Mouse (Mus musculus) liver, embryonic 16.5 days (tissue): ENCODE data around the gene Mlec. TPM values are rescaled to one million over a fixed set of nuclear protein-coding genes. Genes with fewer than 3 reads are reported as not detected.
"Not testable (repeated sequence)": the region's sequence is repeated elsewhere in the genome, so short reads cannot be mapped to it uniquely, and the experiment has no call there.

Source experiments
- ATAC-seq: fragments of 200-750 bp; cut with Nextera tagmentation; 2 replicates; pipeline ENCODE4 v1.8.0; 2017; ENCODE audit warnings: low read depth, mild to moderate bottlenecking, moderate number of reproducible peaks, moderate library complexity
- H3K27ac ChIP-seq: fragments of 300-500 bp; sonication (generic); 2 replicates; pipeline ENCODE4 v1.5.1; 2014; ENCODE audit warnings: mild to moderate bottlenecking, low read length
- H3K27me3 ChIP-seq: fragments of 300-500 bp; sonication (generic); 2 replicates; pipeline ENCODE4 v1.6.1; 2014; ENCODE audit warnings: low read depth, low read length, mixed read lengths; ENCODE audit not compliant: control insufficient read depth, insufficient read depth
- H3K36me3 ChIP-seq: fragments of 300-500 bp; sonication (generic); 2 replicates; pipeline ENCODE4 v1.6.1; 2014; ENCODE audit warnings: mild to moderate bottlenecking; ENCODE audit not compliant: control insufficient read depth, insufficient read depth
- H3K4me1 ChIP-seq: fragments of 300-500 bp; sonication (generic); 2 replicates; pipeline ENCODE4 v1.6.1; 2014; ENCODE audit warnings: low read depth, low read length, mixed read lengths; ENCODE audit not compliant: control insufficient read depth
- H3K4me2 ChIP-seq: fragments of 300-500 bp; sonication (generic); 2 replicates; pipeline ENCODE4 v1.6.1; 2014; ENCODE audit warnings: low read depth, low read length, mixed read lengths
- H3K4me3 ChIP-seq: fragments of 300-500 bp; sonication (generic); 2 replicates; pipeline ENCODE4 v1.5.1; 2014; ENCODE audit warnings: low read depth, mild to moderate bottlenecking, low read length
- H3K9ac ChIP-seq: fragments of 300-500 bp; sonication (generic); 2 replicates; pipeline ENCODE4 v1.6.1; 2014; ENCODE audit warnings: low read depth, low read length
- H3K9me3 ChIP-seq: fragments of 300-500 bp; sonication (generic); replicated peaks from 2 replicates; pipeline ENCODE4 v1.6.1; 2016; ENCODE audit warnings: low read length; ENCODE audit not compliant: control insufficient read depth
- WGBS: fragments of 180-500 bp; shearing (Covaris S2); extraction: QIAGEN DNeasy Blood & Tissue Kit; methylation state at CpG from one replicate; pipeline ENCODE4 v1.1.7; 2014; ENCODE audit not compliant: insufficient replicate concordance; 5-methylcytosine and 5-hydroxymethylcytosine counted together
- polyA plus RNA-seq: library from polyadenylated mRNA; unstranded; fragments of >200 nt; fragmentation: Nextera tagmentation; extraction: Ambion mirVana; gene quantifications from 2 replicates; pipeline ENCODE4 v1.2.1, GENCODE M21; 2015

Gene Mlec
- polyA plus RNA-seq, 1 experiment from 2014 or later = 19.4 TPM

GRCm38 (mm10) chr5:115148872-115149271 lies 9.1 kb downstream of the Mlec start:
- ATAC-seq, H3K4me3 ChIP-seq, H3K27ac ChIP-seq, H3K9ac ChIP-seq, H3K9me3 ChIP-seq, H3K27me3 ChIP-seq, H3K4me2 ChIP-seq: not testable (repeated sequence)
- no CpG with 5 or more reads among the region's 1 CpGs for WGBS
- Histone ChIP-seq H3K4me1 (peaks cover 11% of the 10 kb centered on the region), H3K36me3 (peaks cover 35% of the 10 kb centered on the region)

GRCm38 (mm10) chr5:115148378-115148777 lies 9.6 kb downstream of the Mlec start:
- H3K4me3 ChIP-seq = no peak overlapping the region
- peaks cover 35% of the 10 kb centered on the region for H3K36me3 ChIP-seq
- peaks cover 9% of the 10 kb centered on the region for H3K4me1 ChIP-seq
- no peak overlapping the region for H3K27ac ChIP-seq
- H3K9me3 ChIP-seq = no peaks in the 10 kb centered on the region
- H3K9ac ChIP-seq = no peak overlapping the region
- WGBS = 82% methylated on average over 8 of the region's 8 CpGs
- H3K27me3 ChIP-seq = no peaks in the 10 kb centered on the region
- H3K4me2 ChIP-seq = no peak overlapping the region
- no peak for ATAC-seq

GRCm38 (mm10) chr5:115147388-115147787 lies 10.6 kb downstream of the Mlec start:
- H3K27me3 ChIP-seq = no peaks in the 10 kb centered on the region
- no peaks in the 10 kb centered on the region for H3K9me3 ChIP-seq
- H3K4me3 ChIP-seq = no peak overlapping the region
- no peak overlapping the region for H3K27ac ChIP-seq
- no peak for ATAC-seq
- H3K9ac ChIP-seq = no peak overlapping the region
- H3K36me3 ChIP-seq = peaks cover 35% of the 10 kb centered on the region
- H3K4me1 ChIP-seq = no peaks in the 10 kb centered on the region; the same call in 1 of the 2 replicates
- no peak overlapping the region for H3K4me2 ChIP-seq
- WGBS = 60% methylated on average over 3 of the region's 3 CpGs

GRCm38 (mm10) chr5:115146747-115147130 lies 11.2 kb downstream of the Mlec start:
- Histone ChIP-seq H3K36me3 (peaks cover 35% of the 10 kb centered on the region), H3K4me1 (no peaks in the 10 kb centered on the region; the same call in 1 of the 2 replicates), H3K9me3 (no peaks in the 10 kb centered on the region), H3K9ac (no peak overlapping the region), H3K27me3 (no peaks in the 10 kb centered on the region), H3K27ac (no peak overlapping the region), H3K4me3 (no peak overlapping the region), H3K4me2 (no peak overlapping the region)
- ATAC-seq = no peak

- H3K36me3 ChIP-seq = peaks cover 35% of the 10 kb centered on the region
- ATAC-seq = no peak
- WGBS = 65% methylated on average over 6 of the region's 6 CpGs
Observed at GRCm38 (mm10) chr5:115145976-115146746, 11.8 kb downstream of the Mlec start.

GRCm38 (mm10) chr5:115145253-115145968 lies 12.6 kb downstream of the Mlec start:
- no peaks in the 10 kb centered on the region for H3K4me1 ChIP-seq
- H3K9me3 ChIP-seq = no peaks in the 10 kb centered on the region
- H3K4me2 ChIP-seq = no peak overlapping the region
- H3K27ac ChIP-seq = no peak overlapping the region
- 74% methylated on average over 11 of the region's 11 CpGs for WGBS
- no peak for ATAC-seq
- no peaks in the 10 kb centered on the region for H3K27me3 ChIP-seq
- H3K9ac ChIP-seq = no peak overlapping the region
- H3K4me3 ChIP-seq = no peak overlapping the region
- H3K36me3 ChIP-seq = peaks cover 31% of the 10 kb centered on the region

More at GRCm38 (mm10) chr5:115145976-115146746, 11.8 kb downstream of the Mlec start:
- no peak overlapping the region for H3K4me3 ChIP-seq
- no peak overlapping the region for H3K27ac ChIP-seq
- no peaks in the 10 kb centered on the region; the same call in 1 of the 2 replicates for H3K4me1 ChIP-seq
- H3K27me3 ChIP-seq = no peaks in the 10 kb centered on the region
- H3K9ac ChIP-seq = no peak overlapping the region
- H3K9me3 ChIP-seq = no peaks in the 10 kb centered on the region
- H3K4me2 ChIP-seq = no peak overlapping the region

GRCm38 (mm10) chr5:115144471-115144870 lies 13.5 kb downstream of the Mlec start:
- H3K9me3 ChIP-seq = no peaks in the 10 kb centered on the region
- ATAC-seq = no peak
- H3K27me3 ChIP-seq = no peaks in the 10 kb centered on the region
- H3K4me1 ChIP-seq = no peaks in the 10 kb centered on the region
- no peak overlapping the region for H3K4me3 ChIP-seq
- H3K4me2 ChIP-seq = no peak overlapping the region
- 66% methylated on average over 6 of the region's 6 CpGs for WGBS
- no peak overlapping the region for H3K9ac ChIP-seq
- H3K36me3 ChIP-seq = peaks cover 21% of the 10 kb centered on the region
- H3K27ac ChIP-seq = no peak overlapping the region

GRCm38 (mm10) chr5:115143552-115143951 lies 14.4 kb downstream of the Mlec start:
- Histone ChIP-seq H3K4me3 (no peak overlapping the region), H3K27me3 (no peaks in the 10 kb centered on the region), H3K4me1 (no peaks in the 10 kb centered on the region), H3K36me3 (peaks cover 17% of the 10 kb centered on the region), H3K27ac (no peak overlapping the region), H3K4me2 (no peak overlapping the region), H3K9ac (no peak overlapping the region), H3K9me3 (no peaks in the 10 kb centered on the region)
- WGBS = 74% methylated on average over 10 of the region's 10 CpGs
- no peak for ATAC-seq

GRCm38 (mm10) chr5:115142166-115142697 lies 15.7 kb downstream of the Mlec start:
- H3K4me3 ChIP-seq = no peak overlapping the region
- ATAC-seq = no peak
- H3K9me3 ChIP-seq = no peaks in the 10 kb centered on the region
- WGBS = 79% methylated on average over 9 of the region's 9 CpGs
- H3K27me3 ChIP-seq = no peaks in the 10 kb centered on the region; the same call in 1 of the 2 replicates
- H3K27ac ChIP-seq = no peak overlapping the region
- no peaks in the 10 kb centered on the region for H3K4me1 ChIP-seq
- no peak overlapping the region for H3K4me2 ChIP-seq
- H3K9ac ChIP-seq = no peak overlapping the region
- H3K36me3 ChIP-seq = peaks cover 5% of the 10 kb centered on the region
